Mouse (Mus musculus) cortical plate, adult 2 months (tissue): ENCODE results near the gene Tnnc1.

ENCODE experiments used
- CTCF ChIP-seq: fragments of 200-500 bp; IDR thresholded peaks from 2 replicates; pipeline ENCODE4 v1.5.1; 2011; ENCODE audit warnings: mild to moderate bottlenecking, control low read depth, low read length; ENCODE audit not compliant: insufficient read depth; ENCODE audit errors: extremely low read depth
- POLR2A ChIP-seq: fragments of 200-500 bp; IDR thresholded peaks from 2 replicates; pipeline ENCODE4 v1.6.1; 2011; ENCODE audit warnings: mild to moderate bottlenecking, low read length, control low read depth; ENCODE audit not compliant: insufficient read depth; ENCODE audit errors: extremely low read depth

DNA sequence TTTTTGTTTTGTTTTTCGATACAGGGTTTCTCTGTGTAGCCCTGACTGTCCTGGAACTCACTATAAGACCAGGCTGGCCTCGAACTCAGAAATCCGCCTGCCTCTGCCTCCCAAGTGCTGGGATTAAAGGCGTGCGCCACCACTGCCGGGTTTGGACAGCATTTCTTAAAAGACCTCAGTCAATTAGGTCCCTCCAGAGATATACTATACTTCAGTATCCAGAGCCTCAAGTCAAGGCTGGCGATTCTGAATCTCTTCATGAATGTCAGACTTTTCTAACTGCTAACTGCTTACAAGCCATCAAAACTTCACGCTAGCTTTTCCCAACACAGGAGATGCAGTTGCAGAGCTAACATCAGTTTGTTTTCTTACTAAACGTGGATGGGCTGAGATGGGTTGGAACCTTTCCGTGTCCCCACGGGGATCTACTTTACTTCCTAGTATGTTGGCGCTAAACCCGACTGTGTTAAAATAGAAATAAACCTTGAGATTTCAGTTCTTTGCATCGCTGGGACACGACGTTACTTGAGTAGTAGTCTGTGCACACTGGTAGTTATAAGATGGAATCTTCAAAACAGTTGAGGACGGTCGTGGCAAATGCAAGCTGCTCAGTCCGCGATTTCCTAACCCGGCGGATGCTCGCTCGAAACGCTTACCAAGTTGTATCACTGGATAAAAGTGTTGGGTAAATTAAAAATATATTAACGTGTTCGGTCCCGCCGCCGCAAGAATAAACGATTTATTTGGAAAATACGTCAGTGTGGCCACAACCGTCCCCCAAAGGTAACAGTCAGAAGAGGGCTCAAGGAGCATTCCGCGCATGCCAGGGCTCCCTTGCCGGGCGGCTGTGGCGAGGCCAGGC is 42.3 kb downstream of the Tnnc1 start:
- TF ChIP-seq CTCF (no peak), POLR2A (no peak)
